Mouse (Mus musculus) embryonic fibroblast, embryonic 13.5 days (primary cell): ENCODE measurements at regions not wholly inside any gene's neighbourhood (a gene's known extent, or its start where the extent isn't known, plus 50 kb on each side); places are given as distances from the start of the nearest gene placed in this dataset.

ENCODE experiments used
- CTCF ChIP-seq: IDR thresholded peaks from 2 replicates; pipeline ENCODE4 v1.5.1; 2011; ENCODE audit warnings: mild to moderate bottlenecking, control low read depth, low read length, moderate library complexity, borderline replicate concordance; ENCODE audit not compliant: insufficient read depth
- POLR2A ChIP-seq: IDR thresholded peaks from 2 replicates; pipeline ENCODE4 v1.6.1; 2011; ENCODE audit warnings: low read depth, mild to moderate bottlenecking, control low read depth, low read length, moderate library complexity

DNA sequence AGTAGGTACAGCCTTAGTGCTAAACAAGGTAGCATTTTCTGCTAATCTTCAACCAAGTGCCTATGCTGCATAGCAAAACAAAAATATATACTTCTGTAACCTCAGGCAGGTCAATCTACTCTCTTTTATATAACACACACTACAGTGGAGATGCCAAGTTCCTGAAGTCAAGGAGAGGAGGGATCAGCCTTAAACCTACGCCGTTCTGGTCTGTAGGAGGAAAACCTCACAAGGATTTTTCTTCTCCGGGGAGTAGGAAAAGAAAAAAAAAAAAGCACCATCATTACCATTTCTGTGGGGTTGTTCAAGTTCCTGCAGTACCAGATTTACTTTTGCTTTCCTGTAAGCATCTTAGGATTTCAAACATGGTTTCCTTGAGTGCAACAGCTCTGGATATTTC, 271.5 kb upstream of the Emcn start:
- TF ChIP-seq POLR2A: no peak
- TF ChIP-seq CTCF: no peak
